Mouse (Mus musculus) C2C12 (cell line): Measurements from ENCODE around the gene Pdcd2.

Experiments used
- CEBPB ChIP-seq: IDR thresholded peaks from one replicate; pipeline ENCODE4 v1.6.1; 2011; ENCODE audit warnings: low read depth, mild to moderate bottlenecking, control low read depth, moderate library complexity
- CTCF ChIP-seq: IDR thresholded peaks from one replicate; pipeline ENCODE4 v1.5.1; 2011; ENCODE audit not compliant: control insufficient read depth, insufficient read depth, insufficient read length
- FOSL1 ChIP-seq: IDR thresholded peaks from one replicate; pipeline ENCODE4 v1.8.0; 2011; ENCODE audit warnings: mild to moderate bottlenecking, low read length; ENCODE audit not compliant: poor library complexity, insufficient read depth, severe bottlenecking
- MAX ChIP-seq: IDR thresholded peaks from one replicate; pipeline ENCODE4 v1.6.1; 2011; ENCODE audit warnings: mild to moderate bottlenecking, control low read depth
- MYOG ChIP-seq: IDR thresholded peaks from one replicate; pipeline ENCODE4 v1.6.1; 2011; ENCODE audit not compliant: control insufficient read depth, insufficient read length; ENCODE audit errors: extremely low read depth
- USF1 ChIP-seq: IDR thresholded peaks from one replicate; pipeline ENCODE4 v1.6.1; 2011; ENCODE audit warnings: low read depth, mild to moderate bottlenecking, control low read depth, moderate library complexity

DNA sequence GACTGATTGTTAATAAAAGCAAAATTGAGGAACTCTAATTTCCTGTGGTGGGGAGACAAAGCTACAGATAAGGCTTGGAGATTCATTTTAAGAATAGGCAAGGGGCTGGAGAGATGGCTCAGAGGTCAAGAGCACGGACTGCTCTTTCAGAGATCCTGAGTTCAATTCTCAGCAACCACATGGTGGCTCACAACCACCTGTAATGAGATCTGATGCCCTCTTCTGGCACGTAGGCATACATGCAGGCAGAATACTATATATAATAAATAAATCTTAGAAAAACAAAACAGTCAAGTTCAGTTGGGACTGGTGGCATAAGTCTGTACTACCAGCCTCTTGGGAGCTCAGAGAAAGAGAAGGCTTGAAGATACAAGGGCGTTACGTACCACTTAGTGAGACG lies 39.8 kb upstream of the Pdcd2 start:
- TF ChIP-seq CTCF (no peak), USF1 (no peak), CEBPB (no peak), MAX (no peak), MYOG (no peak), FOSL1 (no peak)
